Mouse (Mus musculus) kidney, postnatal 14 days (tissue): Measurements from ENCODE around the gene Hoxd4.

Source experiments
- DNase-seq: peaks from one replicate; pipeline ENCODE4 v3.0.0; 2022; ENCODE audit warnings: mixed read lengths

The Hoxd4 gene

GRCm38 (mm10) chr2:74711721-74712621, at the start of gene Hoxd4, which contains the start of gene Hoxd3:
Gene Hoxd4 (plus strand): TSS chr2:74711929.
Gene Hoxd3 (plus strand): TSS chr2:74711927.
- DNase-seq, result peak; percentile 84

DNA sequence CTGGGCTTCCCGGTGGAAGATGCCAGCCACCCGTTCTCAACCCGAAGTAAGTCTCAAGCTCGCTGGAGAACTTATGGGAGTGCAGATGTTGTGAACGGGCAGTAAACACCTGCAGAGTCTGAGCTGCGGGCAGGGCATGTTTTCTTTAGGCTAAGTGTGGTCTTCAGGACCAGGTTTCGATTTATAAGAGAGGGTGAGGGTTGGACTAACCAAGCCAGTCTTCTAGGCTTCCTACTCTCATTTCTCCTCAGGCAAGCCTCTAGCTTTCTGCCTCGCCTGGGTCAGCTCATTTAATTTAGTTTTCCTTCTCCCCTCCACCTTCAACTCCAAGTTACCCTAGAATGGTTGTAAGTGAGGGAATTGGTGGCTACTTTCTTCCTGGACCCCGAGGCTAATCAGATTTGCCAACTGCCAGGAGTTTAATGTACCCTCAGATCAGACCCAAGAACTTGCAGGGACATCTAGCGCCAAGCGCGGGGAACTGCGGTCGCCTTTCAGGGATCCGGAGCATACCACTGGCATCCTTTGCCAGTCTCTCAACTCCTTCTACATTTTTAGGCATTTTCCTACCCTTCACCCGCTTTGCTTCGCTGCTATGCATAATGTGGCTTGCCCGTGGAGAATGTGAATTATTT, 48.3 kb upstream of the Hoxd4 start:
- peak; percentile 73 for DNase-seq

GRCm38 (mm10) chr2:74666411-74666810, 45.3 kb upstream of the Hoxd4 start:
- no peak for DNase-seq

- DNase-seq, result no peak
Observed at GRCm38 (mm10) chr2:74667191-74667841, 44.4 kb upstream of the Hoxd4 start.

DNA sequence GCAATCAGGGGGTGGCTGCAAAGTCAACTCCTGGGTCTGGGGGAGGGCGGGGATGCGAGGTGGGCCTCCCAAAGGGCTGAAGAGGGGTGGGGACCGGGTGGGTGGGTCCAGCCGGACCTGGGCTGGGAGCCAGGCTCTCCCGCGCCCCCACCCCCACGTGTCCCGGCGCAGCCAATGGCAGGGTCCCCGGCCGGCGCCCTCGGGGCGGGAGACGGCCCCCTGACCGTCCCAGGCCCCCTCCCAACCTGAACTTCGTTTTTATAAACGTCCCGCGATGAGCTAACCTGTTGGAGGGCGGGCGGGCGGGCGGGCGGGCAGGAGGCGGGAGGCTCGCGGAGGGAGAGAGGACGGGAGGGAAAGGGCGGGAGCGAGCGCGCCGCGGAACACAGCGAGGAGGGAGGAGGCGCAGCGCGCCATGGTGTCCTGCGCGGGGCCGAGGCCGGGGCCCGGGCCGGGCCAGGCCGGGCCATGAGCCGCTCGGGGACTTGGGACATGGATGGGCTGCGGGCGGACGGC, 43.8 kb upstream of the Hoxd4 start, which contains the start of gene Hoxd13:
Gene Hoxd13, plus strand, starts transcription at position 469 of the 516 bp plus-strand sequence.
- no peak for DNase-seq

DNA sequence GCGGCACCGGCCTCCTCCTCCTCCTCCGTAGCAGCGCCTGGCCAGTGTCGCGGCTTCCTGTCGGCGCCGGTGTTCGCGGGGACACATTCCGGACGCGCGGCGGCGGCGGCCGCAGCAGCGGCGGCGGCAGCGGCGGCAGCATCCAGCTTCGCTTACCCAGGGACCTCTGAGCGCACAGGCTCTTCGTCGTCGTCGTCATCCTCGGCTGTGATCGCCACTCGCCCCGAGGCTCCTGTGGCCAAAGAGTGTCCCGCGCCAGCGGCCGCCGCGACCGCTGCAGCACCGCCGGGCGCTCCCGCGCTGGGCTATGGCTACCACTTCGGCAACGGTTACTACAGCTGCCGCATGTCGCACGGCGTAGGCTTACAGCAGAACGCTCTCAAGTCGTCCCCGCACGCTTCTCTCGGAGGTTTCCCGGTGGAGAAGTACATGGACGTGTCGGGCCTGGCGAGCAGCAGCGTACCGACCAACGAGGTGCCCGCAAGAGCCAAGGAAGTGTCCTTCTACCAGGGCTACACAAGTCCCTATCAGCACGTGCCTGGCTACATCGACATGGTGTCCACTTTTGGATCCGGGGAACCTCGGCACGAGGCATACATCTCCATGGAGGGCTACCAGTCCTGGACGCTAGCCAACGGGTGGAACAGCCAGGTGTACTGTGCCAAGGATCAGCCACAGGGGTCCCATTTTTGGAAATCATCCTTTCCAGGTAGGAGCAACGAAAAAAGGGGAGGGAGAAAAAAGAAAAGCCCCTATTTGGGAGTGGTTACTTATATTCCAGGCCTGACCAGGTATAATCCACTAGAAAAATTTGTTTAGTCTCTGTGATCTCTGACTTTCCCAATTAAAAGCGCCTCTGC, 43.1 kb upstream of the Hoxd4 start:
- DNase-seq, result peak; percentile 36

DNA sequence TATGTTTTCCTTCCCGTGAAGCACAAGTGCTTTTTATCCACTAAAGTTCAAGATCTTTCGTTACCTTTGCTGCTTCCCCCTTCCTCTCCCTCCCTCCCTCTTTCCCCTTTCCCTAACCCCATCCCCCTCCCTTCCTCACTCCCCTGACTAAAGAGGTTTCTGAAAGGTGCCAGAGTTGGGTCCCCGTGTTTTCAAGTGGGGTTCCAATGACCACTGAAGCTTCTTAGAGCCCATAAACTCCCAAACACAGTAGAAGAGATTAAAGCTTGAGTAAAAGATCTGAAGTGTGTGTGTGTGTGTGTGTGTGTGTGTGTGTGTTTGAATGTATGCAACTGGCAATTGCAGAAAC, 42.5 kb upstream of the Hoxd4 start:
- DNase-seq, result no peak

- no peak for DNase-seq
Observed at GRCm38 (mm10) chr2:74669650-74670235, 42.0 kb upstream of the Hoxd4 start.

DNA sequence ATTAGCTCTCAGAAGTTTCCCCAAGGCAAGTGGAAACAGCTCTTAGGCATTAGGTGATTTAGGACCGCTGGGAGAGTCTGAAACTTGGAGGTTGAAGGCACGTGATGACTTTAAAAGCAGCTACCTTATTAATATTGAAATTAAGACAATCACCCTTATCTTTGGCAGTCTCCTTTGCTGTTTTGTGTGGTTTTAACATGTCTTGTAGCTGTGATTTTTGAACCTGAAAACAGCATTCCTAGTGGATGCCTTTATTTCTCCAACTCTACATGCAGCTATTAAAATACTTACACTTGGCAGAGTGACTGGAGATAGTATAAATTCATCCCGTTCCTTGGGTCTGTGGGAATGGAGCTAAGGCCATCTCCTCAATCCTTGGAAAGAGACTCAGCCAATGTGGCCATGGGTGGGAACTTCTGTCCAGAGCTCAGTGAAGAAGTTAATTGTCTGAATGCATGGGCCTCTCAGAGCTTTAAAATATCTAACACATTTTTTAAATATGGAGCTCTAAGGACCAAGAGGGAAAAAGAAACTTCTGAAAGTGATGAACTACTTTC, 41.0 kb upstream of the Hoxd4 start:
- no peak for DNase-seq

DNA sequence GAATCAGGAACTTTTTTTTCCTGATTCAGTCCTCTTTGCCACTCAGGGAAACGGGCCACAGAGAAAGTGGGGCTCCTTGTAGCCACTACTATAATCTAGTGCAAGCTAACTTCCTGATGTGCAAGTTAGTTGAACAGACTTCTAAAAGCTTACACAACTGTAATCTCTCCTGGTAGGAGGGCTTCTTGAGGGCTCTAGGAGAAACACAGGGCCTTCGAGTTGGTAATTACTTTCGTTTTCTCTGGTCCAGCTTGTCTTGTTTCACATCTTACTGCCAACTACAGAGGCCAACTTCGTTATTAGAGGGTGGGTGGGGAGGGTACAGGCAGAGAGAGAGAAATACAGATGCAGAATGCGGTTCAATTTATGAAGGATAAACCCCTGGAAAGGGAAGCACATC, 39.9 kb upstream of the Hoxd4 start:
- no peak for DNase-seq

DNA sequence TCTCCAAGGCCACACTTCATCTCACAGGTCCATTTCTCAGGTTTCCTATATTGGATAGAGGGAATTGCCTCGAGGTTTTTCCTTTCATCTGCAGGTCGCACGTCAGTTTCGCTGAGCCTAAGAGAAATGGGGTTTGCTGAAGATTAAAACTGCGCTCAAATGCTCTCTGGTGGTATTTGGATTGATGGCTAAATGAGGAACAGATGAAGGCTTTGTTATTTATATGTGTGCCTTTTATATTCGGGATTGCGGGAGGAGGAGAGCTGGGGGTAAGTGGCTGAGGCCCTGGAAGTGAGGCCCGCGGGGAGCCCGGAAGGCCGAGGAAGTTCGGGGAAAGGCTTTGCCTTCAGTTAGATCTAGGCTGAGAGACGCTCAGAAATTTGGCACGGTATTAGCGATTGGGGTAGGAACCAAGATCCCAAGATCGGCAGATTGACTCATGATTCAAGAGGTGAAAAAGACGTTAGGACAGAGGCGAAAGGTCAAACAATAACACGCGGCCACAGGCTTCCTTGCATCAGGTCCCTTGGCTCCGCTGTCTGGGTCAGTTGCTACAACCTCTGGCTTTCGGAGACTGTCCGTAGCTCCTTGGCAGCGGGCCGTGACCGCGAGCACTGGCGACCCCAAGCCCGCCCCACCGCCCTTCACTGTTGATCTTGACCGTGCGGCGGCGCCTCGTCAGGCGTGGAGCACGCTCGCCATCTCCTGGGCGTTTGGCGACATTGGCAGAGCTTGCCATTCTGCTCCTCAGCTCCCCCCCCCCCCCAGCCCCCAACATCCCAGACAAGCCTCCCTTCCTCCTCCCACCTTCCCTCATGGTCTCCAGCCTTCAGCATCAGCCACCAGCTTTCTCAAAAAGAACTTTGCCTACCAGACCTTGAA, 39.0 kb upstream of the Hoxd4 start:
- peak; percentile 79 for DNase-seq

GRCm38 (mm10) chr2:74673835-74674425, 37.8 kb upstream of the Hoxd4 start:
- no peak for DNase-seq

DNA sequence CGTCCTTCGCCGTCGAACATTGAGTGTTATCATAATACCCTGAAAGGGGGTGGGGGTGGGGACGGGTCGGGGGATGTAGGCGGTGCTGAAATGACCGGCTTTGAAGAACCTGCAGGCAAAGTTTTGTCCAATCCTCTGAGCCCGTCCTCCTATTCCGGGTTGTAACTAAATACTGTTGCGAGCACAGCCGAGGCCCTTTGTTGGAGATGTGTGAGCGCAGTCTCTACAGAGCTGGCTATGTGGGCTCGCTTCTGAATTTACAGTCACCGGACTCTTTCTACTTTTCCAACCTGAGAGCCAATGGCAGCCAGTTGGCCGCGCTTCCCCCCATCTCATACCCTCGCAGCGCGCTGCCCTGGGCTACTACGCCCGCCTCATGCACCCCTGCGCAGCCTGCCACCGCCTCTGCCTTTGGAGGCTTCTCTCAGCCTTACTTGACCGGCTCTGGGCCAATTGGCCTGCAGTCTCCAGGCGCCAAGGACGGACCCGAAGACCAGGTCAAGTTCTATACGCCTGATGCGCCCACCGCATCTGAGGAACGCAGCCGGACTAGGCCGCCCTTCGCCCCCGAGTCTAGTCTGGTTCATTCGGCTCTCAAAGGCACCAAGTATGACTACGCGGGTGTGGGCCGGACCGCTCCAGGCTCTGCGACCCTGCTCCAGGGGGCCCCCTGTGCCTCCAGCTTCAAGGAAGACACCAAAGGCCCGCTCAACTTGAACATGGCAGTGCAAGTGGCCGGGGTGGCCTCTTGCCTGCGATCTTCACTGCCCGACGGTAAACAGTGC, 36.7 kb upstream of the Hoxd4 start, which contains the start of gene Hoxd12:
Gene Hoxd12, plus strand, starts transcription at position 133 of the 785 bp plus-strand sequence.
- DNase-seq, result no peak

DNA sequence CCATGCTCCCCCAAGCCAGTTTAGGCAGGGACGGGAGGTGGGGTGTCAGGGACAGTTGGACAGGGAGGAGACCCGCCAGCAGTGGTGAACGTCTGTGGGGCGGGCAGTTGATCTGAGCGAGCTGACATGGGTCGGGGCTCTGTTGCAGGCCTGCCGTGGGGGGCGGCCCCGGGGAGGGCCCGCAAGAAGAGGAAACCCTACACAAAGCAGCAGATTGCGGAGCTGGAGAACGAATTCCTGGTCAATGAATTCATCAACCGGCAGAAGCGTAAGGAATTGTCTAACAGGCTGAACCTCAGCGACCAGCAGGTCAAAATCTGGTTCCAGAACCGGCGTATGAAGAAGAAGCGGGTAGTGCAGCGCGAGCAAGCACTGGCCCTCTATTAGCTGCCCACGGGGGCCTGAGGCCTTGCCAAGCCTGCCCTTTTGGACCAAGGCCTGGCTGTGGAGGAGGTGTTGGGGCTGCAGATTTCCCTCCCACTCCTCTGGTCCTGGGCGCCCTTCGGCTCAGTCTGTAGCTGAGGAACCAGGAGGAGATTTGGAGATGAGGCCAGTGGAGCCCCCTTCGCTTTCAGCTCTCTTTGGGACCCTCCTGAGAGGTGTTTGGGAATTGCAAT, 36.0 kb upstream of the Hoxd4 start:
- DNase-seq, result no peak

GRCm38 (mm10) chr2:74676376-74677052, 35.2 kb upstream of the Hoxd4 start:
- DNase-seq, result no peak

DNA sequence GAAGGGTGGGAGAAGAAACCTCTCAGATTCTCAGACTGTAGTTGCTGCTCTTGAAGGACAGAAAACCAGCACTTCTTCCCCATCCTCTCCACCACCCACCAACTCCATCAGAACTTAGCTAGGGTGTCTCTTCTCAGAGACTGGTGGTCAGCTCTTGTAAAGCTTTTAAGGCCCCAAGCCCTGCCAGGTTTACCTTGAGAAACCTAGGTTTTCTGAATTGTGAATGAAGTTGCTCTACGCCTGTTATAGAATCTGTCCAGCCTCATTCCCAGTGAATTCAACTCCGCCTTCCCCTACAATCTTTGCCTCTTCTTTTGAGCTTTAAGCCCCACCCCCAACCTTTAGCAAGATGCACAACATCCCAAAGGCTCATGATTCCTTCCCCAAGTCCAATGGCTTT, 34.6 kb upstream of the Hoxd4 start:
- no peak for DNase-seq

DNA sequence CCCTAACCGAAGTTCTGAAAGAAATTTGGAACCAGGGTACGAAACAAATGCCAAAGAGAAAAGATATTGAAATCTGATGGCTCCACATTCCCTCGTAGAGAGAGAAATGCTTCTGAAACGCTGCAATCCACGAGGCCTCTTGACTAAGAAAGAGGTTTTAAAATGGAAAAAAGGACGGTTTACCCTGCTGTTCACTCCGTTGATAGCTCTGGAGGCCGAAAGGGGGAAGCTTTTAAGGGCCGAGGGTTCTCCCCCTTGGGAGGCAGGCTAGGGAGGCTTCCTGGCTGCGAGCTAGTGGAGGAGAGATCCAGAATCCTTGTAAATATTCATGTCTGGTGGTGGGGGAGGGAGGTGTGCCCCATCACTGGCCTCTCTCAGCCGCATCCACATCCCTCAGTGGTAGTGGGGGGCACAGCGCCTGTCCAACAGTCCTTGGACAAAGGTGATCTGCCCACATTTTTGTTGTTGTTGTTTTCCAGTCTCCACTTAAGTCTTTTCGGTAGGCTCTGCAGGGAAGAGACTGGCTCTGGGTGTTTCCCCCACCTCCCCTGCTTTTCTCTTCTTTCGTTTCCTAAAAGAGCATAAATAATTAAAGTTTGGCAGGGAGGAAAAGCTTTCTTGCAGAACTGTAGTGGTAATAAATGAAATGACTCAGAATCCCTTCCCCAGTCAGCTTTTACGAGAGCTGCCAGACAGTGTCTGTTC, 32.7 kb upstream of the Hoxd4 start, which contains the start of gene Hoxd11:
Gene Hoxd11, plus strand, starts transcription at position 667 of the 705 bp plus-strand sequence.
- DNase-seq, result no peak
